Mouse (Mus musculus) lung, postnatal 0 days (tissue): Measurements from ENCODE around the gene Sult6b1.

ENCODE experiments used
- CTCF ChIP-seq: IDR thresholded peaks from 2 replicates; pipeline ENCODE4 v1.5.1; 2016; ENCODE audit warnings: antibody characterized with exemption, mild to moderate bottlenecking
- EP300 ChIP-seq: IDR thresholded peaks from 2 replicates; pipeline ENCODE4 v1.6.1; 2016; ENCODE audit warnings: antibody characterized with exemption, mild to moderate bottlenecking, control low read depth

GRCm38 (mm10) chr17:78881878-78882304, 24.9 kb downstream of the Sult6b1 start:
- no peak for TF ChIP-seq CTCF
- no peak for TF ChIP-seq EP300
